Mouse (Mus musculus) left cerebral cortex, adult 18-20 months (tissue): ENCODE measurements around the gene Slc4a1. TPM values are rescaled to one million over a fixed set of nuclear protein-coding genes. Genes with fewer than 3 reads are reported as not detected.

Experiments used
- DNase-seq, 2 experiments: peaks; one replicate each; pipeline ENCODE4 v3.0.0; 2021 to 2022; ENCODE audit warnings: low spot score in 2 of 2, mixed read lengths in 1 of 2
- total RNA-seq, 2 experiments: library from RNA; stranded (reverse); gene quantifications; 2 replicates each; pipeline ENCODE4 v1.2.3; 2021

The Slc4a1 gene
- total RNA-seq, 2 experiments from 2014 or later: 0.09 to 0.19 TPM

GRCm38 (mm10) chr11:102327250-102327649 lies 38.8 kb downstream of the Slc4a1 start:
- DNase-seq: no peak

GRCm38 (mm10) chr11:102323516-102323915 lies 42.5 kb downstream of the Slc4a1 start:
- DNase-seq: no peak

- DNase-seq: no peak
These were observed 44.1 kb downstream of the Slc4a1 start for GRCm38 (mm10) chr11:102321931-102322330.

- peak; percentile 75 to 81 for DNase-seq
These were observed 45.4 kb downstream of the Slc4a1 start for GRCm38 (mm10) chr11:102320686-102321005.

- DNase-seq: peak; percentile 87 to 92
These were observed 45.9 kb downstream of the Slc4a1 start for GRCm38 (mm10) chr11:102319941-102320685.

DNA sequence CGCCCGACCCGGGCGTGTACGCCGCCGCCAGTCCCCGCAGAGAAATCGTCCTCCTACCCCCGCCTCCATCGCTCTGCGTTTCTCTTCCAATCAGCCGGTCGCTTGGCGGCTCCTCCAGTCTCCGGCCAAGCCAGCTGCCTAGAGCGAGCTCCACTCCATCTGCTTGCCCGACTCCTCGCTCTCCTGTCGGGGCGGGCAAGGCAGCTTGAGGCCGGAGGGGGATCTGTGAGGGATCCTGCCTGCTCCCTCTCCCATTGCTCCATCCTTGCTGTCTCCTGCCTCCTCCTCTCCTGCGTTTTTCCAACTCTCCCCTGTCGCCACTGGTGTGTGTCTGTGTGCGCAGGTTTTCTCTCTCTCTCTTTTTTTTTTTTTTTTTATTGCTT lies 46.6 kb downstream of the Slc4a1 start, which contains the start of gene Ubtf:
Gene Ubtf (minus strand): TSS at position 333 of the 383 bp plus-strand sequence.
- peak; percentile 77 to 87 for DNase-seq

DNA sequence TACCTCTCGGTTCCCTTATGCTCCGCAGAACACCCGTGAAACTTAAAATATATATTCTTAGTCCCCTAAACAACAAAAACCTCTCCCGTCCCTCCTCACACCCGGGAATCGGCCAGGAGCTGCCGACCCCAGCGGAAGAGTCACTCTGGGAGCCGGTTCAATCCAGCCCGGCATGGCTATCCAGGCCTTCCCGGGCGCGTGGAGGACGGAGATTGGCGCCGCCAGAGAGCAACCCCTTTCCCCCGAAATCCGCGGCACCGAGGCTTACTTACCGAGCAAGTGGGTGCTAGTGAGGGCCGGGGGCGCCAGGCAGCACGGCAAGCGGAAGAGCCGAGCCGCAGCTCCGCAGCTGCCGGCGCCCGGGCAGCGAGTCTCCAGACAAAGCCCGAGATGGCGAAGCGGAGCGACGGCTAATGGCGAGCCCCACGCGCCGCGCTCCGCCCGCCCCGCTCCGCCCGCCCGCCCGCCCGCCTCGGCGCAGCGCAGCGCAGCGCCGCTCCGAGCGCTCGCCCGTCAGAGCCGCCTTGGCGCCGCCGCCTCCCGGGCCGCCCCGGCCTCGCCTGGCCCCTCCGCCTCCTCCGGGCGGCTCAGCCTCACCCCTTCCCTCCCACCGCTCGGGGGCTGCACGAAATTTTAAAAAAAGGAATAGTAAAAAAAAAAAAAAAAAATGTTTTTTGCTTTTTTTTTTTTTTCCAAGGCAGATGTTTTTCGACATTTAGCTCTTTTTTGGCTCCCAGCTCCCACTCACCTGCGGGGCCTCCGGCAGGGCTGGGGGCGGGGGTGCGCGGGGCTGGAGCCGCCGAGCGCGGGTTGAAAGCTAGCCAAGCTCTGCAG lies 47.2 kb downstream of the Slc4a1 start:
- DNase-seq: peak; percentile 36 to 49

GRCm38 (mm10) chr11:102317901-102318575 lies 48.0 kb downstream of the Slc4a1 start:
- DNase-seq: peak in 1 of 2 experiments; percentile 68

DNA sequence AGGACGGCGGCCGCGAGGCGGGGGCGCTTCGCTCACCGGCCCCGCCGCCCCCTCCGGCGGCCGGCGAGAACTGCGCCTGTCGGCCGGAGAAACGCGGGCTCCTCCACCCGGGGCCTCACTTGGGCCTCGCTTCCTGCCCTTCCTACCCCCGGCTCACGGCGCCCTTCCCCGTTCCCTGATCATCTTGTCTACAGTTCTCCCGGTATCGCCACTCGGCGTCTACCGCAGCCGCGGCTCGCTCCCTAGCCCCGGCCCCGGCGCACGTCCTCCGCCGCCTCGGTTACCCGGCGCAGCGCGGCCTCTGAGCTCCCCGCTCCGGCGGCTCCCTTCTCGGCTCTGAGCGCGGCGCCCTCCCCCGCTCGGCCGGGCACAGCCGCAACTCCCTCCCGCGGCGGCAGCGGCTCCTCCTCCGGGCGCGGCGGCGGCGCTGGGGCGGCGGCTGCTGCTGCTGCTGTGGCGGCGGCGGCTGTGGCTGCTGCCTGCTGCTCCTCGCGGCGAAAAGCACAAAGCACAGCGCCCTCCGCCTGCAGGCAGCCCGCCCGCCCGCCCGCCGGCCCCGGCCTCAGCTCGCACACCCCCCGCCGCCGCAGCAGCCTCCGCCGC lies 48.6 kb downstream of the Slc4a1 start:
- DNase-seq: peak; percentile 59 to 63

- DNase-seq: peak; percentile 73 to 79
These were observed 49.3 kb downstream of the Slc4a1 start for GRCm38 (mm10) chr11:102316572-102317297.

- DNase-seq: no peak
These were observed 50.1 kb downstream of the Slc4a1 start for GRCm38 (mm10) chr11:102315690-102316571.

DNA sequence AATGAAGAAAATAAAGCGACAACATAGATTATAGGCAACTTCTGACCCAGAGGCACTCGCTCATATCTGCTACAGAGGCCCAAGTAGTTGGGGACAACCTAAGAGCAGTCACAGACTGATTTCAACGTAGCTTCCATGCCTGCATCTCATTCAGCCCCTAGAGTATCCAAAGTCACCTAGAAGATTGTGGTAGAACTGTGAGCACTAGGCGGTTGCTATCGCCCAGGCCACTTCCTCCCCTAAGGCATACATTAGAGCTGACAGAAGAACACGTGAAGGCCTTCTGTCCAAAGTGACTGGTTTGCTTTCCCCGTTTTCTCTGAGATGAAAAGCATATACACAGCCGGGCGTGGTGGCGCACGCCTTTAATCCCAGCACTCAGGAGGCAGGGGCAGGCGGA lies 51.7 kb downstream of the Slc4a1 start:
- DNase-seq: no peak

DNA sequence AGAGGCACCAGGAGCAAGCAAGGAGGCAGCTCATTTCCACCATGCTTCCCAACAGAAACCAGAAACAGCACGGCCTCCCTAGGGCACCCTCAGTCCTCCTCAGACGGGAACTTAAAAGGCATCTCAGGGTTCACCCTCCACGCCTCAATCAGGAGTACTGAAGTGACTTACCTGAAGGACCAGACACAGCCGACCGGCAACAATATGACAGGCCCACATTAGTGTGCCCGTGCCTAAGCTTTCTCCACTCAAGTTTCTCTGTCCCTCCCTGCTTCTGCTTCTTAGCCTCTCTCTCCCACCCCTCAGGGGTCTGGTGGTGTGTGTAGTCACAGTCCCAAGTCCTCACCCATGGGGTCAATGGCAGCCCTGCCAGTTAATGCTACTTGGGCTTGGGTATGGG lies 53.4 kb downstream of the Slc4a1 start:
- DNase-seq: no peak

- no peak for DNase-seq
These were observed 54.0 kb downstream of the Slc4a1 start for GRCm38 (mm10) chr11:102311966-102312365.

DNA sequence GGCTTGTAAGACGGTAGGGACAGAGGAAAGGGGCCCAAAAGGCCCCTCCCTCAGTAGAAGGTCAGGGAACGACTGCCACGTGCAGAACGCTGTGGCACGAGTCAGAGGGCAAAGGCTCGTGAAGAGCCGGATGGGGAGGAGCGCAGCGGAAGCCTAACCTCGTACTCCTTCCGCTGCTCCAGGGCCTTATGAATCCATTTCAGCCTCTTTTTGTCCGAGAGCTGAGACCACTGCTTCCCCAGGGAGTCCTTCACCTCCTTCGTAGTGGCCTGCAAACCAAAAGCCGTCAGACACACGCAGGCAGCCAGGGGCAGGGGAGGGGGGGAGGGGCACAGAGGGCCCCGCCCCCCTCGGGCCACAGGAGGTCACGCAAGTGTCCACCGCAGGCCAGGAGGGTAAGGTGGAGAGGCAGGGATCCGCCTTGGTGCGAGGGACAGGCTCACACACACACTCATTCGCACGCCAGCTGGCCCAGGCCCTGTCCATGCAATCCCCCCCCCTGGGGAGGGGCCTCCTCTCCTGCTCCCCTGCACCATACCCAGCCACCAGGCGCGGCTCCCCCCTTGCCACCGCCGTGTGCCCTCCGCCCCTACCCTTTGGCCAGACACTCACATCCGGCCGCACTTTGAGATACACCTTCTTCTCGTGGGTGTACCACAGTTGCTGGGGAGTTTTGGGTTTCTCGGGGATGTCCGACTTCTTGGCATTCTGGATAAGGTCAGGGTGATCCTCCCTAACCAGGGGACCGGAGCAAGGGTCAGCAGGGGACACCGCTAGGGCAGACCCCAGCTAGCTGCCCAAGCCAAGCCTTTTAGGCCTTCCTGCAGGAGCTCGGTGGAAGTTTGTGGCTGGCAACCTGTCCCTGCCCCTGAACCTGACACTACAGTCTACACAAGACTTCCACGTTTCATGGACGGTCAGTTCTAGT lies 55.0 kb downstream of the Slc4a1 start:
- DNase-seq: no peak

DNA sequence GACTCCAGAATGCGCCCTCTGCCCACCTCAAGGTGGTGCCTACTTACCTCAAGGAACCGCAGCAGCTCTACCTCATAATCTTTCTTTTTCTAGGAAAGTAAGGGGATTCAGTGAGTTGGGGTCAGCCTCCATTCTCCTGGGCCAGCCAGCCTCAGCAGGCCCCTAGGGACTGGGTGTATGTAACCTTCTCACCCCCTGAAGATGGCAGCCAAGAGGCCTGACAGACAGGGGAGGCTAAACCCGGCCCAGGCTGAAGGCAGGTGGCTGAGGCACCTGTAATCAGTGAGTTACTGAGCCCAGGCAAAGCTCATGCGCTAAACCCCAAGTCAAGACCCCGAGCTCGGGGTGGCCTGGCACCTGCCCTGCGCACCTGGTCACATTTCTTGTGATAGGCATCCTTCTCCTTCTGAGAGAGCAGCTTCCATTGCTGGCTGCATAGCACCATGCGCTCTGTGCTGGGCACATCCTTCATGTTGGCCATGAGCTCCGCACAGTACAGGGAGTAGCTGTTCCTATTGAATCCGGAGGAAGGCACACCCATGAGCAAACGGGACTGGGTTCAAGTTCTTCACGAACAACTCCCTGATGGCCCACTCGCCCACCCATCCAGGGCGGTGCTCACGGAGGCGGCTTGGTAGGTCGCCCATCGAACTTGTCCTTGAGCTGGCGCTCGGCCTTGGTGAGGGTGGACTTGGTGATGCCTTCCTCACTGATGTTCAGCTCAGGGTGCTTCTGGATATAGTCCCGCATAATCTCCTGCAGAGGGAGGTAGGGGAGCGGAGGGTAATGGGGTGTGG lies 56.0 kb downstream of the Slc4a1 start:
- DNase-seq: peak in 1 of 2 experiments; percentile 39

DNA sequence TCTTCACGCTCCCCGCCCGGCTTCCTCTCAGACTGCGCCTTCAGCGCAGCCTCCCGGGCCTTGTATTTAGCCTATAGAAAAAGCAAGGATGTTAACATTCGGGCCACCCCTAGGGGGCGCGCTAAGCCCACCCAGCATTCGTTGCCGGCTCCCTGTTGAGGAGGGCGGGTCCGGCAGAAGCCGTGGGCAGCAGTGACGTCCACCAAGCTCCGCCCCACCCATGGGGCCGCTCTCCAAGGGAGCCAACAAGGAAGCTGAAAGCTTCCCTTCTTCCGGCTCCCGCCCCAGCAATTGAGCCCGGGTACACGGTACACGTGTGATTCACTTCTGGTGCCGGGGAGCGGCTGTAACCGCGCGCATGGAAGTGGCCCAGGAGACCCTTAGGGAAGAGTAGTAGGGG lies 57.0 kb downstream of the Slc4a1 start:
- DNase-seq: peak; percentile 97

GRCm38 (mm10) chr11:102308104-102308503 lies 57.9 kb downstream of the Slc4a1 start:
- no peak for DNase-seq
